Mouse (Mus musculus) left cerebral cortex, adult 18-20 months (tissue): Measurements from ENCODE around the gene Srd5a1. TPM values are rescaled to one million over a fixed set of nuclear protein-coding genes. Genes with fewer than 3 reads are reported as not detected.
"Not testable (repeated sequence)": the region's sequence is repeated elsewhere in the genome, so short reads cannot be mapped to it uniquely, and the experiment has no call there.

Source experiments
- DNase-seq, 2 experiments: peaks; one replicate each; pipeline ENCODE4 v3.0.0; 2021 to 2022; ENCODE audit warnings: low spot score in 2 of 2, mixed read lengths in 1 of 2
- long read RNA-seq, 2 experiments: library from polyadenylated mRNA; stranded (forward); transcript quantifications; one replicate each; pipeline ENCODE4 v2.0.0; 2021
- total RNA-seq, 2 experiments: library from RNA; stranded (reverse); gene quantifications; 2 replicates each; pipeline ENCODE4 v1.2.3; 2021

The Srd5a1 gene
- 1 to 10 TPM; 7.0 to 7.3 TPM for total RNA-seq
- long read RNA-seq, experiment 1, transcript Srd5a1-202 (5 exons, 2,644 nt) = major isoform, 6 of 7 reads
- long read RNA-seq, experiment 1, partial matches to known transcripts = 0 of 7 reads
- long read RNA-seq, experiment 1, other reads (novel, unspliced or antisense) = 1 of 7 reads
- long read RNA-seq, experiment 2, partial matches to known transcripts = 3 of 7 reads
- long read RNA-seq, experiment 2, other reads (novel, unspliced or antisense) = 0 of 7 reads

GRCm38 (mm10) chr13:69611398-69612174 is at the start of gene Srd5a1:
Srd5a1 (minus strand) TSS chr13:69611442.
- peak; percentile 98 for DNase-seq

- no peak for DNase-seq
Measured at GRCm38 (mm10) chr13:69654508-69654907, 43.3 kb upstream of the Srd5a1 start.

- no peak for DNase-seq
Measured at GRCm38 (mm10) chr13:69646481-69646880, 35.2 kb upstream of the Srd5a1 start.

GRCm38 (mm10) chr13:69645694-69646423 is 34.6 kb upstream of the Srd5a1 start:
- no peak for DNase-seq

DNA sequence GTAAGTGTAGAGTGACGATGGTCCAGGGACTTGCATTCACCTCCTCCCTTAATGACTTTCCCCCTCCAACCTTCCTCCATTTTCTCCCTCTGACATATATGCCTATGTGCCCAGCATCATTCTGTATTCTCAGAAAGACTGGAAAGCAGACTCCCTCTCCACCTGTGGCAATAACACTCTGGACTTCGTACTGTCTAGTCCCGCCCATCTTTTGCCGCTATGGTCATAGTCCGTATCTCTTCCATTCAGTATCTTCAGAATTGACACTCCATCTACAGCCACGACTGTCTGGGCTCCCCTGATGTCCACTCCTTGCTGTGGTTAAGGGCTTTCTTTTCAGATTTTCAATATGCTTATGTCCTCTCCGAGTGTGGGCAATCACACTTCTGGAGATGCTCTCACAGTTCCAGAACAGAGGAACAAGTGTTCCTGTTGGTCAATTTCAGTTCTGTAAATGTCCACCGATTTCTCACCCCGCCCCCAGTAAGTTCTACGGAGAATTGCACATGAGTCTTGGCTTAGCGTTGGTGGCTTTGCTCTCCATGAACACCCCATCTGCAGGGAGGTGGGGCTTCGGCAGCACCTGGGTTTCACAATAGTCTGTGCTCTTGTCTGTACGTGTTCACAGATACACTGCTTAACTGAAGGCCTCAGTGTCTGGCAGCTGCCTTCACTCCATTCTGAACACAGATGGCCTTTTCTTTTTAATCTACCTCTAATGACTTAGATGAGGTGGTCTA is 33.4 kb upstream of the Srd5a1 start:
- DNase-seq = peak; percentile 12 to 35

GRCm38 (mm10) chr13:69643937-69644336 is 32.7 kb upstream of the Srd5a1 start:
- DNase-seq = no peak

- no peak for DNase-seq
Measured at GRCm38 (mm10) chr13:69642656-69643216, 31.5 kb upstream of the Srd5a1 start.

- no peak for DNase-seq
Measured at GRCm38 (mm10) chr13:69641017-69641416, 29.8 kb upstream of the Srd5a1 start.

DNA sequence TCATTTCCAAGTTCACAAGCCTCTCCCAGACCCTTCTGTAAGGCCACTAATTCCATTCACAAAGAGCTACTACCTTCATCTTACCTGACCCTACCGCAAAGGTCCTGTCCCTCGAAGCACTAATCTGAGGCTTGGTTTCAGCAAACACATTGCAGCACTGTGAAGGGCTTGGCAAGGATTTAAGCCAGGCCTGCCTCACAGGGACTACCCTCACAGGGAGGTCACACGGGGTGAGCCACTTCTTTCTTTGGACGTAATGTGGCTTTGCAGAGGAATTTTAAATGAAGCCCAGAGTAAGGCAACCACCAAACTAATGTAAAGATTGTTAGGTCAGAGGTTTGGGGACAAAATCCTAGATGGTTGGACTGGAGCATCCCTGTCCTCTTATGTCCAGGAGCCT is 29.3 kb upstream of the Srd5a1 start:
- DNase-seq = no peak

GRCm38 (mm10) chr13:69640126-69640525 is 28.9 kb upstream of the Srd5a1 start:
- no peak for DNase-seq

GRCm38 (mm10) chr13:69639251-69639650 is 28.0 kb upstream of the Srd5a1 start:
- DNase-seq = no peak

DNA sequence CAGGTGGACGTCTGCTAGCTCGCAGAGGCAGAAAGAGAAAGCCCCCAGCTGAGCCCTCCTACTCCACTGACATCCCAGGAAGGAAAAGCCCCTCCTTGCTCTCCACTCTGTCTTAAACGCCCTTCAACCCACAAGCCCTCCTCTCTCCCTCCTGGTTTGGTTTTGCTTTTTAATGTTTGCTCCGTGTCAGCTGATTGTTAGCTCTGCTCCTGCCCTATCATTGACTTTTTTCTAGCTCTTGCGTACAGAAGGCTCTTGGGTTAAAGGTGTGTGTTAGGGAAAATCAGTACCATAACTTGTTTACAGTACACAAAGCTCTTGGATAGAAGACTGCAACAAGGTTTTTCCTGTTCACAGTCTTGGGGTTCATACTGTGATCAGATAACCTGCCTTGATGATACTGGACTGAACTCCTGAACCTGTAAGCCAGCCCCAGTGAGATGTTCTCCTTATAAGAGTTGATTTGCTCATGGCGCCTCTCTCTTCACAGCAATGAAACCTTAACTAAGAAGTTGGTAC is 26.9 kb upstream of the Srd5a1 start:
- DNase-seq = no peak

DNA sequence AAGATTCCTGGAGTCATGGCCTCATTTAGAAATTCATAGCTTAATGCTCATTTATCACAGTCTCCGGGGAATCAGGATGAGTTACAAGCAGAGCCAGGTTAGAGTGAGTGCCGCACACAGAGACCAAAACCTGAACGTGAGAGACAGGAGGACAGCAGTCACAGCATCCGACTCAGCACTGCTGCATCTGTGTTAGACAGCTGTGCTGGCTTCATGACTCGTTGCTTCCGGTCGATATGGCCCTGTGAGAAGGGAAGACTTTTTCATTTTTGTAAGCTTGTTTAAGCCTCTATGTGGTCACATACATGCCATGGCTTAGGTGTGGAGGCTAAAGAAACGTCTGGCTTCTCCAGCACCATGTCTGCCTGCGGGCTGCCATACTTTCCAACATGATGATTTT is 26.4 kb upstream of the Srd5a1 start:
- no peak for DNase-seq

- no peak for DNase-seq
Measured at GRCm38 (mm10) chr13:69636816-69637215, 25.6 kb upstream of the Srd5a1 start.

- DNase-seq = no peak
Measured at GRCm38 (mm10) chr13:69636375-69636774, 25.1 kb upstream of the Srd5a1 start.

GRCm38 (mm10) chr13:69635836-69636235 is 24.6 kb upstream of the Srd5a1 start:
- DNase-seq = not testable (repeated sequence)

DNA sequence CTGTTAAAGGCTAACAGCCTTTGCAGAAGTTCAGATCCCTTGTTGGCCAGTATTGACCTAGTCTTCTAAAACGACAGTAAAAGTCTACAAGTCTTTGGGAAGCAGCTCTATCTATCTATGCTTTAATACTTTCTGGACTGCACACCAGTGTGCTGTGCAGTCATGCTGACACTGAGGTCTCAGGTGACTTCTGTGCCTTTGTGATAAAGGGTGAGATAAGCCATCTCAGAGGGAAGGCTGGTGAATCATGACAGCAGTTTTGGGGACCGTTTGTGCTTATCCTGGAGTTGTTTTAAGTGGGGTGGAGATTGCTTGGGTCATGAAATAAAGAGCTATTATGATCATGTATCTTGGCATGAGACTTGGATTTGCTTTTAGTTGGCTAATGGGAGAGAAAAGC is 22.7 kb upstream of the Srd5a1 start:
- no peak for DNase-seq

DNA sequence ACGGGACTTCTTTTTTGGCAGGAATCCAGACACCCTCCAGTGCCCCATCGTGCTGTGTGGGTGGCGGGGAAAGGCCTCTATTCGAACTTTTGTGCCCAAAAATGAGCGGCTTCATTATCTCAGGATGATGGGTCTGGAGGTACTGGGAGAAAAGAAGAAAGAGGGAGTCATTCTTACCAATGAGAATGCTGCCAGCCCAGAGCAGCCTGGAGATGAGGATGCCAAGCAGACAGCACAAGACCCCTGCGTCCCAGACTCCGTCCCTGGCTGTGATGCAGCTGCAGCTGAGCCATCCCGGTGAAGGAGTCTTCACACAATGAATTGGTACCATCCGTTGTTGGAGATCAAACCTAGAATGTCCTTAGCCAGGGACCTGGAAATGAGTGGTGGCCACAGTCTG is 22.3 kb upstream of the Srd5a1 start:
- DNase-seq = no peak

DNA sequence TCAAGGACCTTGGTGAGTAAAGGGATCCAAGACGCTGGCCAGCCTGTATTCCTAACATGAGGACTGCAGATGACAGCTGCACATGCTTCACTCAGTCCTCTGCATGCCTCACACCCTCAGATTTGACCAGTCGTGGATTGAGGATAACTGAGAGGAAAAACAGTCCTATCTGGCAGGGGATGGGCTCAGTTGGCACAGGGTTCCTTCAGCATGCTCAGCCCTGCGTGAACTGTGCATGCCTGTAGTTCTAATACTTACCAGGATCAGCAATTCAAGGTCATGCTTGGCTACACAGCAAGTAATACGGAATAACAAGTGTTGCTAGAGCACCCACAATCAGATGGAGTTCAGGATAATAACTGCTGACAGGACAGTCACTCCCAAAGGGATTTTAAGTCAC is 20.4 kb upstream of the Srd5a1 start:
- no peak for DNase-seq

DNA sequence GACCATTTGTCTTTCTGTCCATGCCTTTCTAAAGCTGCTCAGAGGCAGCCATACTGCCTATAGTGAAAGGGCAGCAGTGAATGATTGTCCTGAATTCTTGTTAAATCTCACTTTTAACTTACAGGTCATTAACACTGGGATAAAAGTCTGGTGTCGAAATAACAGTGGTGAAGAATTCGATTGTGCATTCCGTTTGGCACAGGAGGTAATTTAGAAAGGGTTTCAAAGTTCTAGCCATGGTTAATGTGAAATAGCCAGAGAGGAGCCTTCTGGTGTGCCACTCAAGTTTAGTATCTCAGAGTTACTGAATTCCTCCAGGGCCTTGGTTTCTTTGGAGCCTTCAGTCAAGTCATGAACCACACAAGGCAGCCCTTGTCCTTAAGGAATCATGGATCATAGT is 19.9 kb upstream of the Srd5a1 start:
- DNase-seq = no peak

DNA sequence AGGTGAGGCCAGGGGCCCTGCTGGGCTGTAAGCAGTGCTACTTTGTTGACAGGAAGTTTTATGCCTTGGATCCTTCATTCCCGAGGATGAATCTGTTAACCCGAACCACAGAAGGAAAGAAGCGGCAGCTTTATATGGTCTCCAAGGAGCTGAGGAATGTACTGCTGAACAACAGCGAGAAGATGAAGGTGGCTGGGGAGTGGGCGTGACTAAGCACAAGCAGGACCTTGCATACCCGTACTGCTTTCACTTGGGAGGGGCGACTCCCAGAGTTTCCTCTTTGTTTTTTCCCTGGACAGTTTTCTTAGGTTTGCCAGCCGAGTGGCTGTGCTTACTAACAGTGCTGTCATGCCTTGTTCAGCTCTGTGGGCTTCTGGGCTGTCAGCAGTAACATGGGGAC is 19.3 kb upstream of the Srd5a1 start:
- no peak for DNase-seq
